Mouse (Mus musculus) embryonic facial prominence, embryonic 13.5 days (tissue): Measurements from ENCODE around the gene Spats2l. TPM values are rescaled to one million over a fixed set of nuclear protein-coding genes. Genes with fewer than 3 reads are reported as not detected.

ENCODE experiments used
- ATAC-seq: fragments of 200-750 bp; cut with Nextera tagmentation; 2 replicates; pipeline ENCODE4 v1.8.0; 2017; ENCODE audit warnings: low read depth; ENCODE audit not compliant: insufficient number of reproducible peaks, insufficient read depth, low FRiP score, low TSS enrichment
- H3K27ac ChIP-seq: fragments of 300-500 bp; sonication (generic); 2 replicates; pipeline ENCODE4 v1.5.1; 2015; ENCODE audit warnings: moderate library complexity, mild to moderate bottlenecking, inconsistent platforms
- H3K27me3 ChIP-seq: fragments of 300-500 bp; sonication (generic); 2 replicates; pipeline ENCODE4 v1.6.1; 2015; ENCODE audit warnings: mild to moderate bottlenecking, inconsistent platforms
- H3K36me3 ChIP-seq: fragments of 300-500 bp; sonication (generic); 2 replicates; pipeline ENCODE4 v1.6.1; 2015; ENCODE audit warnings: mild to moderate bottlenecking, inconsistent platforms
- H3K4me1 ChIP-seq: fragments of 300-500 bp; sonication (generic); 2 replicates; pipeline ENCODE4 v1.6.1; 2015; ENCODE audit warnings: inconsistent platforms
- H3K4me2 ChIP-seq: fragments of 300-500 bp; sonication (generic); 2 replicates; pipeline ENCODE4 v1.6.1; 2015; ENCODE audit warnings: moderate library complexity, mild to moderate bottlenecking, inconsistent platforms
- H3K4me3 ChIP-seq: fragments of 300-500 bp; sonication (generic); 2 replicates; pipeline ENCODE4 v1.5.1; 2015; ENCODE audit warnings: mild to moderate bottlenecking, inconsistent platforms
- H3K9ac ChIP-seq: fragments of 300-500 bp; sonication (generic); 2 replicates; pipeline ENCODE4 v1.6.1; 2015; ENCODE audit warnings: mild to moderate bottlenecking, inconsistent platforms
- H3K9me3 ChIP-seq: fragments of 300-500 bp; sonication (generic); 2 replicates; pipeline ENCODE4 v1.6.1; 2016; ENCODE audit warnings: inconsistent platforms
- WGBS: fragments of 180-500 bp; shearing (Covaris S2); methylation state at CpG from one replicate; pipeline ENCODE4 v1.1.7; 2015; ENCODE audit warnings: mixed read lengths; 5-methylcytosine and 5-hydroxymethylcytosine counted together
- polyA plus RNA-seq: library from polyadenylated mRNA; unstranded; fragments of >200 nt; fragmentation: Nextera tagmentation; extraction: Ambion mirVana; gene quantifications from 2 replicates; pipeline ENCODE4 v1.2.1, GENCODE M21; 2015

Gene Spats2l
- polyA plus RNA-seq, 1 experiment from 2014 or later = 143 TPM

- H3K4me3 ChIP-seq = no peak overlapping the region
- no peak overlapping the region for H3K4me2 ChIP-seq
- ATAC-seq = no peak
- no peak overlapping the region for H3K27ac ChIP-seq
- 0 out of 2 replicates have a peak, but pooled peaks cover 9% of the 10 kb centered on the region for H3K36me3 ChIP-seq
- H3K4me1 ChIP-seq = no peaks in the 10 kb centered on the region
- WGBS = 88% methylated on average over 4 of the region's 4 CpGs
- H3K27me3 ChIP-seq = no peaks in the 10 kb centered on the region
- H3K9ac ChIP-seq = no peak overlapping the region
- no peaks in the 10 kb centered on the region for H3K9me3 ChIP-seq
Observed at GRCm38 (mm10) chr1:57784300-57784699, 10.3 kb downstream of the Spats2l start.

GRCm38 (mm10) chr1:57789831-57790230, 15.9 kb downstream of the Spats2l start:
- Histone ChIP-seq H3K27ac (no peak overlapping the region), H3K27me3 (no peaks in the 10 kb centered on the region), H3K9ac (no peak overlapping the region), H3K4me2 (no peak overlapping the region), H3K9me3 (no peaks in the 10 kb centered on the region), H3K36me3 (0 out of 2 replicates have a peak, but pooled peaks cover 5% of the 10 kb centered on the region), H3K4me1 (no peaks in the 10 kb centered on the region), H3K4me3 (no peak overlapping the region)
- no peak for ATAC-seq
- 70% methylated on average over 5 of the region's 5 CpGs for WGBS

GRCm38 (mm10) chr1:57792212-57792611, 18.2 kb downstream of the Spats2l start:
- Histone ChIP-seq H3K9me3 (no peaks in the 10 kb centered on the region), H3K4me2 (no peak overlapping the region), H3K27ac (no peak overlapping the region)

GRCm38 (mm10) chr1:57795838-57796237, 21.9 kb downstream of the Spats2l start:
- Histone ChIP-seq H3K4me3 (no peak overlapping the region), H3K4me1 (no peaks in the 10 kb centered on the region), H3K27ac (no peak overlapping the region), H3K36me3 (peaks cover 5% of the 10 kb centered on the region; the same call in 1 of the 2 replicates), H3K9ac (no peak overlapping the region), H3K9me3 (no peaks in the 10 kb centered on the region), H3K27me3 (no peaks in the 10 kb centered on the region), H3K4me2 (no peak overlapping the region)
- 79% methylated on average over 1 of the region's 1 CpGs for WGBS
- ATAC-seq = no peak

More at GRCm38 (mm10) chr1:57792212-57792611, 18.2 kb downstream of the Spats2l start:
- H3K4me1 ChIP-seq = no peaks in the 10 kb centered on the region
- 0 out of 2 replicates have a peak, but pooled peaks cover under 1% of the 10 kb centered on the region for H3K36me3 ChIP-seq
- 86% methylated on average over 4 of the region's 4 CpGs for WGBS
- H3K9ac ChIP-seq = no peak overlapping the region
- H3K27me3 ChIP-seq = no peaks in the 10 kb centered on the region
- no peak overlapping the region for H3K4me3 ChIP-seq
- no peak for ATAC-seq

- H3K4me1 ChIP-seq = no peaks in the 10 kb centered on the region
- ATAC-seq = no peak
- H3K27me3 ChIP-seq = no peaks in the 10 kb centered on the region
- H3K27ac ChIP-seq = no peak overlapping the region
- no peak overlapping the region for H3K4me3 ChIP-seq
- no peak overlapping the region for H3K4me2 ChIP-seq
- no peaks in the 10 kb centered on the region for H3K9me3 ChIP-seq
- WGBS = 91% methylated on average over 2 of the region's 2 CpGs
- peaks cover 5% of the 10 kb centered on the region; the same call in 1 of the 2 replicates for H3K36me3 ChIP-seq
- no peak overlapping the region for H3K9ac ChIP-seq
Observed at GRCm38 (mm10) chr1:57799398-57799797, 25.4 kb downstream of the Spats2l start.

- no peak overlapping the region for H3K27ac ChIP-seq
- H3K9ac ChIP-seq = no peak overlapping the region
- no peak for ATAC-seq
- peaks cover 3% of the 10 kb centered on the region for H3K4me1 ChIP-seq
- H3K27me3 ChIP-seq = no peaks in the 10 kb centered on the region
- WGBS = 72% methylated on average over 6 of the region's 6 CpGs
- H3K36me3 ChIP-seq = peaks cover 8% of the 10 kb centered on the region; the same call in 1 of the 2 replicates
- no peaks in the 10 kb centered on the region for H3K9me3 ChIP-seq
- H3K4me2 ChIP-seq = no peak overlapping the region
- H3K4me3 ChIP-seq = no peak overlapping the region
Observed at GRCm38 (mm10) chr1:57800846-57801245, 26.9 kb downstream of the Spats2l start.

- Histone ChIP-seq H3K27me3 (no peaks in the 10 kb centered on the region), H3K36me3 (peaks cover 19% of the 10 kb centered on the region), H3K4me1 (peaks cover 22% of the 10 kb centered on the region), H3K27ac (no peak overlapping the region), H3K9ac (no peak overlapping the region), H3K4me3 (no peak overlapping the region), H3K9me3 (no peaks in the 10 kb centered on the region), H3K4me2 (no peak overlapping the region)
- 78% methylated on average over 3 of the region's 3 CpGs for WGBS
- ATAC-seq = no peak
Observed at GRCm38 (mm10) chr1:57806126-57806525, 32.2 kb downstream of the Spats2l start.

GRCm38 (mm10) chr1:57807882-57808281, 33.9 kb downstream of the Spats2l start:
- H3K4me3 ChIP-seq = no peak overlapping the region
- ATAC-seq = no peak
- no peaks in the 10 kb centered on the region for H3K27me3 ChIP-seq
- no peaks in the 10 kb centered on the region for H3K9me3 ChIP-seq
- no peak overlapping the region for H3K4me2 ChIP-seq
- H3K36me3 ChIP-seq = peaks cover 22% of the 10 kb centered on the region
- H3K27ac ChIP-seq = no peak overlapping the region
- H3K9ac ChIP-seq = no peak overlapping the region
- WGBS = 44% methylated on average over 7 of the region's 7 CpGs
- peaks cover 22% of the 10 kb centered on the region for H3K4me1 ChIP-seq

GRCm38 (mm10) chr1:57810221-57810620, 36.3 kb downstream of the Spats2l start:
- no peaks in the 10 kb centered on the region for H3K27me3 ChIP-seq
- WGBS = 56% methylated on average over 4 of the region's 4 CpGs
- peaks cover 21% of the 10 kb centered on the region for H3K36me3 ChIP-seq
- no peak overlapping the region for H3K27ac ChIP-seq
- H3K9me3 ChIP-seq = no peaks in the 10 kb centered on the region
- peaks cover 30% of the 10 kb centered on the region for H3K4me1 ChIP-seq
- no peak overlapping the region for H3K4me3 ChIP-seq
- no peak overlapping the region for H3K4me2 ChIP-seq
- no peak overlapping the region for H3K9ac ChIP-seq
- ATAC-seq = no peak

- Histone ChIP-seq H3K27ac (peak overlapping the region; percentile 71), H3K4me3 (no peak overlapping the region), H3K36me3 (no peaks in the 10 kb centered on the region), H3K4me1 (peaks cover 56% of the 10 kb centered on the region), H3K9ac (no peak overlapping the region), H3K27me3 (no peaks in the 10 kb centered on the region), H3K4me2 (no peak overlapping the region), H3K9me3 (no peaks in the 10 kb centered on the region)
- WGBS = 55% methylated on average over 2 of the region's 2 CpGs
- ATAC-seq = peak; percentile 26; the same call in 1 of the 2 replicates
Observed at GRCm38 (mm10) chr1:57817103-57817502, 43.1 kb downstream of the Spats2l start.

- H3K27ac ChIP-seq = peak overlapping the region; percentile 33
Observed at GRCm38 (mm10) chr1:57820428-57820997, 46.6 kb downstream of the Spats2l start.

GRCm38 (mm10) chr1:57824966-57825759, 51.2 kb downstream of the Spats2l start:
- Histone ChIP-seq H3K27ac (no peak overlapping the region), H3K4me1 (peaks cover 48% of the 10 kb centered on the region), H3K9me3 (no peaks in the 10 kb centered on the region), H3K4me3 (no peak overlapping the region), H3K4me2 (no peak overlapping the region), H3K9ac (no peak overlapping the region), H3K27me3 (no peaks in the 10 kb centered on the region), H3K36me3 (0 out of 2 replicates have a peak, but pooled peaks cover 4% of the 10 kb centered on the region)
- no peak for ATAC-seq
- 57% methylated on average over 17 of the region's 17 CpGs for WGBS

More at GRCm38 (mm10) chr1:57820428-57820997, 46.6 kb downstream of the Spats2l start:
- WGBS = 36% methylated on average over 6 of the region's 6 CpGs
- H3K36me3 ChIP-seq = no peaks in the 10 kb centered on the region
- H3K4me3 ChIP-seq = no peak overlapping the region
- H3K4me2 ChIP-seq = no peak overlapping the region
- no peak overlapping the region for H3K9ac ChIP-seq
- peaks cover 67% of the 10 kb centered on the region for H3K4me1 ChIP-seq
- H3K9me3 ChIP-seq = no peaks in the 10 kb centered on the region
- H3K27me3 ChIP-seq = no peaks in the 10 kb centered on the region
- no peak for ATAC-seq
